Comparison of ENCODE assay signal across 26 mouse cellular contexts in genomic region chr11:61413411-61413810, GRCm38 (mm10). TPM values are rescaled to one million over a fixed set of nuclear protein-coding genes. Genes with fewer than 3 reads are reported as not detected.
"Had no signal": no experiment of that assay in that cellular context is flagged by ENCODE, and none has a peak within 500 bp of the region (broad histone marks: within the 10 kb centered on the region; RNA-seq: fewer than 3 reads in every experiment).

No protein-coding gene starts in this region.

- ATAC-seq: liver, embryonic 12.5 days; liver, postnatal 0 days; lung, postnatal 0 days; midbrain, embryonic 13.5 days; midbrain, embryonic 15.5 days; midbrain, embryonic 16.5 days had no signal

- DNase-seq: left cerebral cortex, postnatal 4 days; liver; liver, embryonic 13.5 days; liver, postnatal 0 days; lung, adult 18-20 months; lung, adult 2 months; lung, embryonic 14.5 days; lung, postnatal 10 days; lung, postnatal 36 days; lung, postnatal 4 days; midbrain, embryonic 14.5 days had no signal

RNA-seq across cellular contexts. Expression of gene Slc47a1, which starts 35.3 kb away (rescaled TPM):
- total RNA-seq: megakaryocyte progenitor cell, adult 5-6 weeks; megakaryocyte, adult 5-6 weeks; megakaryocyte-erythroid progenitor cell, adult 5-6 weeks; monocyte, adult 5-6 weeks had no signal
- polyA plus RNA-seq: limb, embryonic 12.5 days; macrophage; midbrain, embryonic 10.5 days; midbrain, embryonic 12.5 days; midbrain, embryonic 13.5 days; midbrain, embryonic 14.5 days had no signal

RNA-seq across cellular contexts. Expression of gene Rnf112, which starts 40.5 kb away (rescaled TPM):
- total RNA-seq: liver, adult 2 months; megakaryocyte progenitor cell, adult 5-6 weeks; megakaryocyte, adult 5-6 weeks; megakaryocyte-erythroid progenitor cell, adult 5-6 weeks; monocyte, adult 5-6 weeks had no signal
- polyA plus RNA-seq: liver, adult 2 months; macrophage; myocyte had no signal
